Mouse (Mus musculus): ENCODE data around the gene Rcc1.
"Not testable (repeated sequence)": the region's sequence is repeated elsewhere in the genome, so short reads cannot be mapped to it uniquely, and the experiment has no call there.

Gene Rcc1

DNA sequence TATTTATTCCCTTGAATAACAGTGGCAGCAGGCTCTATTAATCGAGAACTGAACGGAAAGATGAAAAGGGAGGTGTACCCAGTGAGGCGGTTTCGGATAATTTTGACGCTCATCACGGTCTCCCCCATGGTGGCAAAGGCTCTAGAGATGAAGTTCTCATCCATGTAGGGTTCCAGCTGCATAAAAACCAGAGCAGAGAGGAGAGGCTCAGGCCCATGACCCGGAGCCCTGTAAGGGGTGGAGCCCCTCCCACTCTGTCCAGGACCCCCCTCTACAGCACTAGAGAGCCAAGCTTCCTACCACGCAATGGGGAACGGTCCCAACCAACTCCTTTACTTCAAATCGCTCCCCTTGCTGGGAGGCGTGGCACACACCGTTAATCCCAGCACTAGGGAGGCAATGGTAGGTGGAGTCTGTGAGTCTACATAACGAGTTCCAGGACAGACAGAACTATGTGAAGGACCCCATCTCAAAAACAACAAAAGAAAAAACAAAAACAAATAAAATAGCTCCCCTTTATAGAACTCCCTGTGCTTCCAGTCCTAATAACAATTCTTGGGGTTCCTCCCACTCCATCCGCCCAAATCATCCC is 24.9 kb downstream of the Rcc1 start:
- DNase-seq (ENCODE audit: extremely low read depth, insufficient read length, low spot score), result no peak

- no peak for DNase-seq (ENCODE audit: extremely low read depth, insufficient read length, low spot score)
These were observed 26.9 kb downstream of the Rcc1 start for GRCm38 (mm10) chr4:132326481-132326880.

- DNase-seq (ENCODE audit: extremely low read depth, insufficient read length, low spot score), result no peak
These were observed 37.7 kb downstream of the Rcc1 start for GRCm38 (mm10) chr4:132315711-132316110.

- DNase-seq (ENCODE audit: extremely low read depth, insufficient read length, low spot score), result no peak
These were observed 40.8 kb downstream of the Rcc1 start for GRCm38 (mm10) chr4:132312627-132313026.

DNA sequence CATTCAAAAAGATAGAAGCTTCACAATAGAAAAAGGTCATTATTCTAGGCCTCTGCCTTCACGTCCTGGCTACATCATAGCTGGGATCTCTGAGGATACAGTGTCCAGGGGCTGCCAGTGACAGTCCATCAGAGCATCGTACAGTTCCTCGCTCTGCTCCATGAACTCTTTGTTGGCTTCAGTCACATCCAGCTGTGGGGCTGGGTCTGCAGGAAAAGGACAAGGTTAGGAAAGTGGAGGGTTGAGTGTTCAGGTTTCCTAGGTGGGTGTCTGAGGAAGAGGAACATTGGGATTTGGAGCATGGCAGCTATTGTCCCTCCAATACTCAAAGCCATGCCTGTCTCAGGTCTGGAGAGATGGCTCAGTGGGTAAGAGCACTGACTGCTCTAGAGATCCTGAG is 41.6 kb downstream of the Rcc1 start:
- DNase-seq (ENCODE audit: extremely low read depth, insufficient read length, low spot score), result no peak

- no peak for DNase-seq (ENCODE audit: extremely low read depth, insufficient read length, low spot score)
These were observed 42.2 kb downstream of the Rcc1 start for GRCm38 (mm10) chr4:132311209-132311608.

DNA sequence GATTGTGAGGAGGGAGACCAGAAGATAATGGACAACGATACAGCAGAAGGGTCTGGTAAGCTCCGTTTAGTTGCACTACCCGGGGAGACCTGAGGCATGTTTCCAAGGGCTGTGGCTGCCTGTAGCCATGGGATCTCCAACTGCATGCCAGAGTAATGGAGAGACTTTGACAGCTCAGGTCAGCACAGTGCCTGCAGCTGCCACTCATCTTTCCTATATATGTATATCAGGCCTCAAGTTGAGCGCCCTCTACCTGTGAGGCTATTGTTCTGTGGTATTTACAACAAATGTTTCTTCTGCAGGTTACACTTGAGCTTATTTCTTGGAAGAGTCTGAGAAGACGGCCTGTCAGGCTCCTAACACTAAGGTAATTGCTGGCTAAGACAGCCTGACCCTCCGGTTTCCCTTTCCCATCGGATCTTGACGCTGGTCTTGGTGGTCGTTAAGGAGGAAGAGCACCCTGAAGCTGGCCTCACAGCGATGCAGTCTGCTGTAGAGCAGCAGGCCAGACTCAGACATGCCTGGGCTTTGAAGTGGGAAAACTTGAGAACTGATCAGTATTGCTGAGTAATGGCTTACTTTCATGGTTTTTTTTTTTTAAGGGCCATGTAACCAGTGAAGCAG is 43.4 kb downstream of the Rcc1 start:
- DNase-seq (ENCODE audit: extremely low read depth, insufficient read length, low spot score), result peak; percentile 50

DNA sequence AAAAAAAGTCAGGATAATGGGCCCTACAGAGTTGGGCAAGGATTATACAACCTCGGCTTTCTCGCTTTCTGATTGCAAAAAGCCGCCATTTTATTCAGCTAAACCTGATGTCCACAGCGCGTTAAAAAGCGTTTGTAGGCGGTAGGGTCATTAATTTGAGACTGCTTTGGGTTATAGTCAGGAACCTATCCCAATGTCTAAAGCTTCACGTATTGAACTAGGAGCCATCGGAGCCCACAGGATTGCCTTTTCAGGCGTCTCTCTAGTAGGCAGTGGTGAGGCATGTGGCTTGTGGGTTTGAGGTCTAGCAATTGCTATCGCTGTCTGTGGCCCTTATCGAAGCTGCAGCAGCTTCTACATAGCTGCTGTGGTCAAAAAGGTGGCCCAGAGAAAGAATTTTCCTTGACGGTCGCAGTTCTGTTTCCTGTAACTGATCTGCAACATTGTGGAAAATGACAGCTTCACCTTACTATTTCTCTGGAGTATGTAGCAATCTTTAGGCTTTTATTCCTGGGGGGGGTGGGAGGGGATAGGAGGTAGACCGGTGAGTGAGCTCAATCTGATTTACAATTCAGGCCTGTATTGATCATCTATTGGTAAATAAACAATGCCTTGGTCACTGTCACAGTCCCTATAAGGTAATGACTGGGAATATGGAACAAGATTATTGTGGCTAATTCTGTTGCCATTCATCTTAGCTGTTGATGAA is 44.1 kb downstream of the Rcc1 start:
- no peak for DNase-seq (ENCODE audit: extremely low read depth, insufficient read length, low spot score)

DNA sequence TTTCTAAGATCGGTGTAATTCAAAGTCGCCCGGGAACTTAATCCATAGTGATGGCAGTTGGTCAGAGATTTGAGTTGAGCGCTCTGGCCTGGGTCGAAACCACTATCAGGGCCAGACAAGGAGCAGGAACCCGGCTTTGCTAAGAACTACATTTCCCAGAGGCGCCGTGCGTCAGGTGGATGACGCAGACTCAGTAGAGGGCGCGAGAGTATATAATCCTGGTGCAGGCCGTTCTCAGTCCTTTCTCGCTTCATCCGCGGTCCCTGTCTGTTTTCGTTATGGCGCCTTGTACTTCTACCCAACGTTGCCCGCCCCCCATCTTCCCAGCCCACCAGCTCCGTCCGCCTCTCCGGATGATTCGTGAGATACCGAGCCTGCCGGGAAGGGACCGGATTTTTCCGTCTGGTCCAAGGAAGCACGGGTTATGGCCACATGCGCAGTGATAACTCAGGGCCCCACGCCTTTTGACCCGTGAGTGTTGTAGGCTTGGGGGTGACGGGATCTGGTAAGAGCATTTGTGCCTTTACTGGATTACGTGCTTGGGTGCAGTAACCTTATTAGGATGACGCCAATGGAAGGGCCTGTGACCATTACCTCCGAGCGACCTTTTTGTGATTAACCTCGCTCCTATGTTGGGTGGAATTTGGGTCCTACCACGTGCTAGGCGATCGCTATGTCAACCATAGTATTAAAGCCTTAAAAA is 44.8 kb downstream of the Rcc1 start:
- DNase-seq (ENCODE audit: extremely low read depth, insufficient read length, low spot score), result peak; percentile 82

GRCm38 (mm10) chr4:132306004-132306403 is 47.4 kb downstream of the Rcc1 start:
- DNase-seq (ENCODE audit: extremely low read depth, insufficient read length, low spot score), result no peak

GRCm38 (mm10) chr4:132305276-132305675 is 48.1 kb downstream of the Rcc1 start:
- DNase-seq (ENCODE audit: extremely low read depth, insufficient read length, low spot score), result no peak

DNA sequence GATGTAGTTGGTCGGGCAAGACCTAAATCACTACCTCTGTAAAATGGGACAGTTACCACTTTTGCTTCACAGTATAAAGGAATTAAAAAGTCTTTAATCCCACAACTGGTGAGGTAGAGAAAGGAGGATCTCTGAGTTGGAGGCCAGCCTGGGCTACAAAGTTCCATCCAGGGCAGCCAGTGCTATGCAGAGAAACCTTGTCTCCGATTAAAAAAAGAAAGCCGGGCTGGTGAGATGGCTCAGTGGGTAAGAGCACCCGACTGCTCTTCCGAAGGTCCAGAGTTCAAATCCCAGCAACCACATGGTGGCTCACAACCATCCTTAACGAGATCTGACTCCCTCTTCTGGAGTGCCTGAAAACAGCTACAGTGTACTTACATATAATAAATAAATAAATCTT is 49.9 kb downstream of the Rcc1 start:
- not testable (repeated sequence) for DNase-seq (ENCODE audit: extremely low read depth, insufficient read length, low spot score)

DNA sequence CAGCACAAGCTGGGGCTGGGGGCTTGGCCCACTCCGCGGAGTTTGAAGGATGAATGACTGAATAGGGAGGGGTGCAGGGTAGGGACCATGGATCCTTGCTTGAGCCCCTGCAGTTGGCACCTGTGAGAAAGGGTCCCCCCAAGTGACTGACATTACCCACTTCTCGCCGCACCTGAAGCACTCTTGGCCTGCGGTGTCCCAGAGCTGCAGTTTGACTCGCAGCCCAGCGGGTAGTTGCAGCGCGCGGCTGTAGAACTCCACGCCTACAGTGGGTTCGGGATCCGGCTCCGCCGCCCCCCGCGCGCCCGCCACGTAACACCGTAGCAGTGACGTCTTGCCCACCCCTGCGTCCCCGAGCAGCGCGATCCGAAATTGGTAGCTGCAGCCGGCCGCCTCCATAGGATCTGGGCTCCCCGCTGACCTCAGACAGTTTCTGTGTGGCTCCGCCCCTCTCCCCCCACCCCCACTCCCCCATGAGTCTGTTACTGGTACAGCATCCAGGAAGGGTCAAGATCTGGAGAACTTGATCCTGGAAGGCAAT is 50.4 kb downstream of the Rcc1 start, which contains the start of gene Rab42:
Rab42 (minus strand) TSS at position 447 of the 541 bp plus-strand sequence.
- peak; percentile 54 for DNase-seq (ENCODE audit: extremely low read depth, insufficient read length, low spot score)

- no peak for DNase-seq (ENCODE audit: extremely low read depth, insufficient read length, low spot score)
These were observed 51.2 kb downstream of the Rcc1 start for GRCm38 (mm10) chr4:132301965-132302938.

GRCm38 (mm10) chr4:132301486-132301885 is 51.9 kb downstream of the Rcc1 start:
- DNase-seq (ENCODE audit: extremely low read depth, insufficient read length, low spot score), result no peak

GRCm38 (mm10) chr4:132299849-132300248 is 53.6 kb downstream of the Rcc1 start:
- DNase-seq (ENCODE audit: extremely low read depth, insufficient read length, low spot score), result no peak

GRCm38 (mm10) chr4:132295696-132296390 is 57.6 kb downstream of the Rcc1 start:
- DNase-seq (ENCODE audit: extremely low read depth, insufficient read length, low spot score), result no peak

DNA sequence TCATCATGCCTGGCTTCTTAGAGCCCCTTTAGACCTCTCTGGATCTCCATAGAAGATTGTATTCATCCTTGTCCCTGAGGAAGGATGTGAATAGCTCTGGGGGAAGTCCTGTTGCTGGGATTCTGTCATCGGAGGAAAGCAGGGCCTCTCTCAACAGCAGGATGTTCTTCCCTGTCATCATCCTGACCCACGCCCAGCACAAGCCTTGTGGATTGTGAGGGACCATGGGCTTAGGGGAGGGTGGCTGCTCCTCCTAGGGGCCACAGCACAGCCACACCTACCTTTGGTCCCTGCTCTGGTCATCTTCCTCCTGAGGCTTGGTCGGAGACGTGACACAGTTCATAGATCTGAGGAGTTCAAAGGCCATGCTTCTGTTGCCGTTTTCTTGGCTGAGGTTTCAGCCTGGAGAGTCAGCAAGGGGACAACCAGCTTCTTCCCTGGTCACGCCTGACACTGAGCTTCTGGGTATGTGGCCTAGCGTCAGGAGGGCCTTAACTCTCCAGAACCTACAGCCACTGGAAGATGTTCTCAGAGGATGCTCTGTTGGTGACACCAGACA is 59.6 kb downstream of the Rcc1 start:
- DNase-seq (ENCODE audit: extremely low read depth, insufficient read length, low spot score), result no peak

DNA sequence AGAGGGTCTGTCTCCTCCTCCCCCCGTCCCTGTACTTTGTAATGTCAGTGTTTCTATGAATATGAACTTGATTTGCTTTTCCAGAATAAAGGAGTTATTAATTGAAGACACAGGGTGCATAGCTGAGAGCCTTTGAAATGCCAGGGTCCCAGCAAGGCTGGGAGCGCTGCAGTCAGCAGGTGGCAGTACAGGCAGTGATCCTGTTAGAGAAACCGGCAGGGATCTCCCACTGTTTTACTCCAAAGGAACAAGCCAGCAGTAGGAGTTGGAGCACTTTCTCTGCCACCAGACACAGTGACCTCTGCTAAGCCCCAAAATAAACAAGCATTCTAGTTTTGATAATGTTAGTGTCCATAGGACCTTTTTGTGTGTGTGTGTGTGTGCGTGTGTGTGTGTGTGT is 60.4 kb downstream of the Rcc1 start:
- no peak for DNase-seq (ENCODE audit: extremely low read depth, insufficient read length, low spot score)

Measured in 3134 (cell line).